Mouse (Mus musculus) intestine, postnatal 0 days (tissue): ENCODE results near the gene Elp4. TPM values are rescaled to one million over a fixed set of nuclear protein-coding genes. Genes with fewer than 3 reads are reported as not detected.

Experiments
- ATAC-seq: fragments of 200-750 bp; cut with Nextera tagmentation; 2 replicates; pipeline ENCODE4 v1.8.0; 2017; ENCODE audit warnings: mild to moderate bottlenecking, moderate TSS enrichment, moderate library complexity
- H3K27ac ChIP-seq: fragments of 300-500 bp; sonication (generic); 2 replicates; pipeline ENCODE4 v1.5.1; 2014; ENCODE audit warnings: mild to moderate bottlenecking, low read depth, low read length, moderate library complexity
- H3K27me3 ChIP-seq: fragments of 300-500 bp; sonication (generic); replicated peaks from 2 replicates; pipeline ENCODE4 v1.6.1; 2014; ENCODE audit warnings: low read length, mixed read lengths; ENCODE audit not compliant: control insufficient read depth, insufficient read depth
- H3K36me3 ChIP-seq: fragments of 300-500 bp; sonication (generic); 2 replicates; pipeline ENCODE4 v1.6.1; 2014; ENCODE audit warnings: mild to moderate bottlenecking, moderate library complexity; ENCODE audit not compliant: control insufficient read depth, insufficient read depth
- H3K4me1 ChIP-seq: fragments of 300-500 bp; sonication (generic); replicated peaks from 2 replicates; pipeline ENCODE4 v1.6.1; 2014; ENCODE audit warnings: antibody characterized with exemption, low read length, mixed read lengths; ENCODE audit not compliant: control insufficient read depth, insufficient read depth
- H3K4me2 ChIP-seq: fragments of 300-500 bp; sonication (generic); replicated peaks from 2 replicates; pipeline ENCODE4 v1.6.1; 2014; ENCODE audit warnings: low read depth, mild to moderate bottlenecking, moderate library complexity
- H3K4me3 ChIP-seq: fragments of 300-500 bp; sonication (generic); 2 replicates; pipeline ENCODE4 v1.5.1; 2014; ENCODE audit warnings: low read depth, low read length
- H3K9ac ChIP-seq: fragments of 300-500 bp; sonication (generic); 2 replicates; pipeline ENCODE4 v1.6.1; 2014; ENCODE audit warnings: mild to moderate bottlenecking, low read depth, low read length
- H3K9me3 ChIP-seq: fragments of 300-500 bp; sonication (generic); 2 replicates; pipeline ENCODE4 v1.6.1; 2016; ENCODE audit warnings: mixed run types; ENCODE audit not compliant: control insufficient read depth
- CTCF ChIP-seq: sonication (generic); IDR thresholded peaks from 2 replicates; pipeline ENCODE4 v1.5.1; 2016; ENCODE audit warnings: low read depth, mild to moderate bottlenecking, control low read depth, antibody characterized with exemption, moderate library complexity
- WGBS: fragments of 180-500 bp; shearing (Covaris S2); extraction: QIAGEN DNeasy Blood & Tissue Kit; methylation state at CpG from one replicate; pipeline ENCODE4 v1.1.7; 2014; 5-methylcytosine and 5-hydroxymethylcytosine counted together
- polyA plus RNA-seq: library from polyadenylated mRNA; unstranded; fragments of >200 nt; fragmentation: Nextera tagmentation; extraction: Ambion mirVana; gene quantifications from 2 replicates; pipeline ENCODE4 v1.2.1, GENCODE M21; 2015

The Elp4 gene
- polyA plus RNA-seq, 1 experiment from 2014 or later = 11.2 TPM

DNA sequence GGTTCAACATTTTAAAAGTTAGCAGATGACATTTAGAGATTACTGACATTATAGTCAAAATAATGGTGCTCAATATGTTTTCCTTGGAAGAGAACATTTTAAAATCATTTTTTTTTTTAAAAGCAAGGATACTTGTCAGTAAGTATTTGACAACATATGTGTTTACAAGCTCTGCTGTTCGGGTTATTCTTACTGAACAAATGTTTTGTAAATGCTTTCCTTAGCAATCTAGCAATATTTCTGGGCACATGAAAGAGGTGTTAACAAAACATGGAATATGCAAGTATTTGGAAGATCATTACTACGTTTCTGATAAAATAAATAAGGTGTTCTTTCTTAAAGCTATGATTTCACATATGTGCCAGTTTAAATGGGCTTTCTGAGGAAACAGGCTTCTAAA lies 94.1 kb downstream of the Elp4 start:
- no peak overlapping the region for H3K4me3 ChIP-seq
- no peaks in the 10 kb centered on the region for H3K4me1 ChIP-seq
- no peak for ATAC-seq
- TF ChIP-seq CTCF = no peak
- H3K27ac ChIP-seq = no peak overlapping the region
- no peaks in the 10 kb centered on the region for H3K9me3 ChIP-seq
- no peaks in the 10 kb centered on the region for H3K27me3 ChIP-seq
- no peak overlapping the region for H3K4me2 ChIP-seq
- H3K36me3 ChIP-seq = no peaks in the 10 kb centered on the region
- WGBS = 82% methylated on average over 2 of the region's 2 CpGs
- H3K9ac ChIP-seq = no peak overlapping the region

DNA sequence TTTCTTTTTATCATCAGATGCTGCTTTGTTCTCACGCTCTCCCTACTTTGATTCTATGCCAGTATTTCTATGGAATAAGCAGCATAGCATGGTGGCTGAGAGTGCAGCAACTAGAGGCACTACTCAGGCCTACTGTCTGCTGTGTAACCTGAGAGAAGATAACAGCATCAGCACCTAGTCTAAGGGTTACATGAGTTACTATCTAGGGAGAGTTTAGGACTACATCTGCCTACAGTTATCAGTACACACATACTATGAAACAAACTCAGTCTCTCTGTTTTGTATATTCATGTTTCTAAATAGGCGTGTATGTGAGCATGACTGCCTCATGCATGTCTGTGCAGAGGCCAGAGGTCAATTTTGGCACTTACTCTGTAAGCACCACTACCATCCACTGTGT lies 97.8 kb downstream of the Elp4 start:
- TF ChIP-seq CTCF = no peak

DNA sequence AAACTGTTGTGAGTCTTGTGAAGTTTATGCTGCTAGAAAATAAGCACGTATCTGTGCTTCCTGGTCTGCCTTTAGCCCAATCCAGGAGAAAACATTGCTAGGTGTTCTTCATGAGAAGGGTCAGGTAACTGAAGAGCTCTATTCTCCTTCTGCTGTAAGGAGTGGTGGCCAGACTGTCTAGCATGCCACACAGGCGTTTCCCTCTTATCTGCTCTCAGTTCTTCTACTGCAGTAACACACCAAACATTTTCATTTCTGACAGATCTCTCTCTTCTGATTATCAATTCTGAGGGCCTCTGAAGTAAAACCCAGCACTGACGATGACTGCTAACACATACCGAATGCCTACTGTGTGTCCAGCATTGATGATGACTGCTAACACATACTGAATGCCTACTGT lies 98.3 kb downstream of the Elp4 start:
- H3K36me3 ChIP-seq = no peaks in the 10 kb centered on the region
- H3K27me3 ChIP-seq = no peaks in the 10 kb centered on the region
- H3K9ac ChIP-seq = no peak overlapping the region
- no peak overlapping the region for H3K4me2 ChIP-seq
- WGBS = 82% methylated on average over 4 of the region's 4 CpGs
- TF ChIP-seq CTCF = no peak
- H3K4me1 ChIP-seq = no peaks in the 10 kb centered on the region
- H3K9me3 ChIP-seq = no peaks in the 10 kb centered on the region
- no peak overlapping the region for H3K4me3 ChIP-seq
- ATAC-seq = no peak
- no peak overlapping the region for H3K27ac ChIP-seq

More for the DNA sequence above, 97.8 kb downstream of the Elp4 start:
- Histone ChIP-seq H3K9ac (no peak overlapping the region), H3K4me1 (no peaks in the 10 kb centered on the region), H3K9me3 (no peaks in the 10 kb centered on the region), H3K4me2 (no peak overlapping the region), H3K27ac (no peak overlapping the region), H3K36me3 (no peaks in the 10 kb centered on the region), H3K27me3 (no peaks in the 10 kb centered on the region), H3K4me3 (no peak overlapping the region)
- 82% methylated on average over 2 of the region's 2 CpGs for WGBS
- ATAC-seq = no peak

DNA sequence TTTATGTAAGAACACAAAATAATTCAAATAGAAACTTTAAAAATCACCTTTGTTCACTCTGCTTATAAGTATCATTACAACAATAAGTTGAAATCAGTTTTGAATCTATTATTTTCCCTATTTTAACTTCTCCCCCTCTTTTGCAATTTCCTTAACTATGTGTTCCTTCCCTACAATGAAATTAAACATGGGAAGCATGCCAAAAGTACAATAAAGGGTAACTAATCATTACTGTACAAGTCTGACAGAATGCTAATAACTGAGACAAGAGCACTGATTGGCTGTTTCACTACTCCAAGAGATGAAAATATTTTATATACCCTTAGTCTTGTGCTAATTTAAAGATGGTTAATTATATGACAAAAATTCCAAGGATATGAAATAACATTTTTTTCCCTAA lies 99.2 kb downstream of the Elp4 start:
- Histone ChIP-seq H3K27me3 (no peaks in the 10 kb centered on the region), H3K4me3 (no peak overlapping the region), H3K4me1 (no peaks in the 10 kb centered on the region), H3K36me3 (no peaks in the 10 kb centered on the region), H3K27ac (no peak overlapping the region), H3K4me2 (no peak overlapping the region), H3K9me3 (no peaks in the 10 kb centered on the region), H3K9ac (no peak overlapping the region)
- no peak for TF ChIP-seq CTCF
- ATAC-seq = no peak

DNA sequence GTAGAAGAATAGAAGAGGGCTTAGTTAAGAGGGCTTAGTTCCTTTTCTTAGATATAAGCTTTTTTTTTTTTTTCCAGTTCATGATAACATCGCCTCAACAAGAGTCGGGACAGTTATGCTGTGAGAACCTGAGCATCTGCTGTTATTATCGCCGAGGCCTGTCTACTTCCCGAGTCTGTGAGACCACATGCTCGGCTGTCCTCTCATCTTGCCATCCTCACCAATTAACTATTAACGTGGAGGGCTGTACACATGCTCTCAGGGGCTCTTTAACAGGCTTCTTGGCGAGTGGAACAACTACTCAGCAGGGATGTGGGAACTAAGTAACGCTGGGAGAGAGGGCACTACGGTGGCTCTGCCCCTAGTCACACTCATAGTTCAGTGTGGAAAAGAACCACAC lies 99.9 kb downstream of the Elp4 start:
- TF ChIP-seq CTCF = no peak
- Histone ChIP-seq H3K9me3 (no peaks in the 10 kb centered on the region), H3K4me1 (no peaks in the 10 kb centered on the region), H3K27me3 (no peaks in the 10 kb centered on the region), H3K36me3 (no peaks in the 10 kb centered on the region), H3K4me3 (no peak overlapping the region), H3K4me2 (no peak overlapping the region), H3K27ac (no peak overlapping the region), H3K9ac (no peak overlapping the region)
- no peak for ATAC-seq
- 68% methylated on average over 10 of the region's 10 CpGs for WGBS

DNA sequence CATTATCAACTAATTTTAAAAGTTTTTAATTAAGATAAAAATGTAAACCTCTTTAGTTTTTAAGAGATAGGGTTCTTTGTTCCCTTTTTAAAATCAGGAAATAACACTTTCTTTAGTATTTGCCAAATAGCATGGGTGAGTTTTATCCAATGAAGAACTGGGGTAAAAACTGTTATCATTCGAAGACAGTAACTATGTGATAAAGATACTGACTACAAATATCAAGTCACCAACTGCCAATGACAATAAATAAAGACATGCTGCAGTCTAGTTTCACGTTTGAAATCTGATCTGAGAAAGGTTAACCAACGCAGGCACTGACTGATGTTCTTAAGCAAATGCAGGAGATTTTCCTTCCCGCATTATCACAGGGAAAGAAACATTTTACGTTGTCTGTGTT lies 100.9 kb downstream of the Elp4 start:
- ATAC-seq = no peak
- Histone ChIP-seq H3K4me3 (no peak overlapping the region), H3K4me2 (no peak overlapping the region), H3K9me3 (no peaks in the 10 kb centered on the region), H3K9ac (no peak overlapping the region), H3K4me1 (no peaks in the 10 kb centered on the region), H3K36me3 (no peaks in the 10 kb centered on the region), H3K27me3 (no peaks in the 10 kb centered on the region), H3K27ac (no peak overlapping the region)
- TF ChIP-seq CTCF = no peak
- 57% methylated on average over 5 of the region's 5 CpGs for WGBS

DNA sequence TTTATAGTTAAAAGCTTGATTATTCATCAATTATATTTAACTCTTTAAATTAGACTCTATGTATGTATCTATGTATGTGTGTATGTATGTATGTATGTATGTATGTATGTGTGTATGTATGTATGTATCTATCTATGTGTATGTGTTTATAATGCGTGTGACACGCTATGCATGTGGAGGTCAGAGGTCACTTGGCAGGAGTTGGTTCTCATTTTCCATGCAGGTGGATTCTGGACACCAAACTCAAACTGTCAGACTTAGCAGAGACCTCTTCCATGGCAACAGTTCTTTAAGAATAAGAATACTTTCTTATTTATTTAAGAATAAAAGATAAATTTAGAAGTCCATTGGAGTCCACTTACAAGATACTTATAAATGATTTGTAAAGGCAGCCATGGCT lies 101.5 kb downstream of the Elp4 start:
- Histone ChIP-seq H3K27me3 (no peaks in the 10 kb centered on the region), H3K4me1 (no peaks in the 10 kb centered on the region), H3K27ac (no peak overlapping the region), H3K9ac (no peak overlapping the region), H3K9me3 (no peaks in the 10 kb centered on the region), H3K4me2 (no peak overlapping the region), H3K4me3 (no peak overlapping the region), H3K36me3 (no peaks in the 10 kb centered on the region)
- no peak for ATAC-seq
- TF ChIP-seq CTCF = no peak
- WGBS = 90% methylated on average over 2 of the region's 2 CpGs
